Mouse (Mus musculus) lung, postnatal 4 days (tissue): ENCODE data around the gene Kndc1.
A peak's percentile ranks its signal among the peaks of the same experiment; 100 is the strongest.

Experiments
- DNase-seq, 2 experiments: peaks; one replicate each; pipeline ENCODE4 v3.0.0; 2021

Gene Kndc1

DNA sequence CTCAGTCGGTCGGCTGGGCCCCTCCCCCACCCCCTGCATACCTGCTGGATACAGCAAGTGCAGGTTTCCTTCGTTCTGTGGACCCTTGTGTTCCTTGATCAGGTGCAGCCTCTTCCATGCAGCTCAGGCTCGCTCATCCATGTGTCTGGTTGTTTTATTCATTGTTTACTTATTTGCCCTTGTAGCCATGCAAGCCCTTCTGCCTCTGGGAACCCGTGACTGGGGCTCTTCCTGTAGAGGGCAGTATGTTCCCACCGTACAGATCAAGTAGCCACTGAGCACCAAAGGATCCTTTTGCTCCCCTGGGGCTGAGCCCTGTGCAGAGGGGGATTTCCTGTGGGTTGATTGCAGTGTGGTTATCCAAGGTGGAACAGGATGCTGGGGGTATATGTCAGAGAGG lies 11.2 kb downstream of the Kndc1 start:
- DNase-seq: peak in 1 of 2 experiments; percentile 34

DNA sequence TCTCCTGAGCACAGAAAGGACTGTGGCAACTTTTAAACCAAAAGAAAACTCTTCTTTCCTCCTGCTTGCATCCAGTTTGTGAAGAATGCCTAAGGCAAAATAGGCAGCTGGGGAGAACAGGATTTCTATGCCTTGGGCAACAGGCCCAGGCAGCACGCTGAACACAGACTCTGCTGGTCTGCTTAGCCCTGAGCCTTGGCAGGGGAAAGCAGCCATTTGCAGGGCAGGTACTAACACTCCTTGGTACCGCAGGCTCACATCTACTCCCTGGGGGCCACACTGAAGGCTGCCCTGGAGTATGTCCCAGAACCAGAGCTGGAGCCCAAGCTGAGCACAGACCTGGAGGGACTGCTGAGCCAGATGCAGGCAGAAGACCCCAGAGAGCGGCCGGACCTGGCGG lies 13.7 kb downstream of the Kndc1 start:
- DNase-seq: no peak

DNA sequence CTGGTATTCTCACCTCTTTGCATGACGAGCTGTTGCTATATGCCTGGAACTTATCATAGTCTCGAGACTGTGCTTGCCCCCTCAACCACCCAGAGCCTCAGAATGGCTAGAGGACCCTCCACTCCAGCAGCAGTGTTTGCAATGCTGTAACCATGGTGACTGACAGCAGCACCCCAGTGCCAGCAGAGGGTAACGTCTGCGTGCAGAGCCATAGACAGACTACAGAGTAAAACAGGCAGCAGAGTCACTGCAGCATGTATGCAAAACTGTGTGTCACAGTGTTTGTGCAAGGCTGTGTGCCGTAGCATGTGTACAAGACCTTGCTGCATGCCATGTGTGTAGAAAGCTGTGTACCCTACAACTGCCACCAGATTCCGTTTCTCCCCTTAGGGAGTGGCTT lies 15.0 kb downstream of the Kndc1 start:
- DNase-seq: no peak

DNA sequence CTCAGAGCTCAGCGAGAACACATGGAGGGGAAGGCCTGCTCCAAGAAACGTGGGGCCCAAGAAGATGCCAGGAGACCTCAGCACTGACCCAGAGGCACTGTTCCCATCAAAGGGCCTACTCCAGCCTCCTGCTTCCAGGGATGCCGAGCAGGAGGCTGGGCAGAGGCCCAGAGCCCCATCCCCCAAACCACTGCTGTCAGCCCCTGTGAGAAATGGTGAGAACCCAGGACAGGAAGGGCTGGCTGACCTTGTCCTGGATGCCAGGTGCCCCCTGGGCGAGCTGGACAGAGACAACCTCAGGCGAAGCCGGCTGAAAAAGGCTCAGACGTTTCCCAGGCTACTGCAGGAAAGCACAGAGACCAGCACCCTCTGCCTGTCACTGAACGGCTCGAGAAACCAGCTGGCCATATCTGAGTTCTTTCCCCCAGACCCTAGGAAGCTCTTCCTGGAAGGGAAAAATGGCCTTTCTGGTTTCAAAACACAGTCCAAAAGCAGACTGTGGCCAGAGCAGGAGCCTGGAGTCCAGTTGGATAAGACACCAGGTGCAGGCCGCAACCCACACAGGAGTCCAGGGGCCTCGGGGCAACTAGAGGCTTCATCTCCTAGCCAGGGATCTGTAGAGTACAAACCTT lies 15.8 kb downstream of the Kndc1 start:
- DNase-seq: no peak

DNA sequence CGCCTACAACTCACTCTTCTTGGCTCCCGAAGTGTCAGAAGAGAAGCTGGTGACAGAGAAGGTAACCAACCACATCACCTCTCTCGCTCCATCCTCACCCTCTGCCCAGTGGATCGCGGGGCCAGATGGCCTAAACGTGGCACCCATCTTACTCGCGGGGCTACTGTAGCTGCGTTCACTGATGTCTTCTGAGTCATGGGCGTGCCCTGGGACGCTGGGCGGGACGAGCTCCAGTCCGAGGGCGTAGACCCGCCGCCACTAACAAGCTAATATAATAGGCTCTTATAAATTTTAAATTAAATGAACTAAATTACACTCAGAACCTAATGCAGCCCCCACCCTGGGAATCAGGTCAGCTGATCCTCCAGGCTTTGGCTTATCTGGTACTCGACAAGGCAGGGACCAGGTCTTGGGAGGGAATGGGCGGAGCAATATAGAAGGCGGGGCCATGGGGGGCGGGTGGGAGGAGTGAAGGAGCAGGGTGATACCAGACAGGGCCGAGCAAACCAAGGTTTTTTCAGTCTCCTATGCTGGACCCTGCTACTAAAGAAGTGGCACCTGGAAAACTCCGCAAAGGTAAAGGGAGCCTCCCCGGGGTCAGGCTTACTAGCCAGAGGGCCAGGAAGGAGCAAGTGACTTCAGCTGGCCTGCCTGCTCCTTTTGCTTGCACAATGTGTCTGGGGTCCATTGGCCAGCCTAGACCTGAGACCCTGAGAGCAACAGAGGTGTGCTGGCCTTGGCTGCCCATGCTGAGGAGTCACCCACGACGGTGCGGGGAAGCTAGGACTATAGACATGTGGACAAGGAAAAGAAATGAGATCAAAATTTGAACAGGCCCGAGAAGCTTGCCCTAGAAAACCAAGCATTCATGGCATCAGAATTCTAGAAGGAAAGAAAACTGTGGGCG lies 19.9 kb downstream of the Kndc1 start:
- DNase-seq: no peak

DNA sequence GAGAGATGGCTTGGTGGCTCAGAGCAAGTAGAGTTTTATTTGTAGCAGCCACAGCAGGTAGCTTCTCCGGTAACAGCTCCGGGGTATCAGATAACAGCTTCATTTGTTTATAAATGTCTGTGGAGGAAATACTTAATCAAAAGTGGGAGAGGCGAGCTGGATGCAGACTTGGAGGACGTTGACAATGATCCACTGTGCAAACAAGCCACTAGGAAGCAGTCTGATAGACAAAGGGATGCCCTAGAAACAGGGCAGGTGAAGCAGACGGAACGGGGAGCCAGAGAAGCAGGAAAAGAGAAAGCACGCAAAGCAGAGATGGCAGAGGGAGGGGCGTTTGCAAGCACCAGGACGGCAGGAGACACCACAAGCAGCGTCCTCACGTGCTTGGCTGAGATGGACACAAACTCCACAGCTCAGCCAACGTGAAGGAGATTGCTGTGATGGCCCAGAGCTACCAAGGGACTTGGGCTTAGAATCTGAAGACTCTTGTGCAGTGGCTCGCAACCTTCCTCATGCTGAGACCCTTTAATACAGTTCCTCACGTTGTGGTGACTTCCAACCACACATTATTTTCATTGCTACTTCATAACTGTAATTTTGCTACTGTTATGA lies 21.3 kb downstream of the Kndc1 start:
- no peak for DNase-seq

DNA sequence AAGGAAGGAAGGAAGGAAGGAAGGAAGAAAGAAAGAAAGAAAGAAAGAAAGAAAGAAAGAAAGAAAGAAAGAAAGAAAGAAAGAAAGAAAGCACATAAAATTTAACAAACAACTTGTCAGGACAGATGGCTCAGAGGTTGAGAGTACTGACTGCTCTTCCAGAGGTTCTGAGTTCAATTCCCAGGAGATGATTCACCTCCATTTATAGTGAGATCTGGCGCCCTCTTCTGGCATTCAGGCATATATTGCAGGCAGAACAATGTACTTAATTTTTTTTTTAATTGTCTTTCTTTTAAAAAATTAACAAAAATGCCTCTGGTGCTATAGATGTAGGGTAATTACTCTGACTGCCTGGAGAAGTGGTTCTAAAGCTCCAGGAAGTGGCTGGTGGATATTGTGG lies 21.8 kb downstream of the Kndc1 start:
- DNase-seq: no peak

DNA sequence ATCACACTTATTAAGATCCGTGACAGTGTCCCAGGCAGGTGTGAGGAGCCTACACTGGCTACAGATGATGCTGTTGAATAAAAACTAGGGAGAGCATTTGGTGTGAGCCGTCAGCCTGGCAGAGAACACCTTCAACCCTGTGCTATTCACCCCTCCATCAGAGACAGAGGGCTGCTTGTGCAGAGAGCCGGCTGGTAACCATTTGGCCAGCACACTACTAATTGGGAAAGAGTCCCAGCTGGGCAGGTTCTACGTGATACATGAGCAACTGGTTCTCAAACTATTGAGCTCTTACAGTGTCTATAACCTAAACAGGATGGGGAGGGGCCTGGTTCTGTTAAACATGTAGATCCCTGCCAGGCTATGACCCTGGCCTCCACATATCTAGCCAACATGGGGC lies 23.8 kb downstream of the Kndc1 start:
- DNase-seq: no peak

DNA sequence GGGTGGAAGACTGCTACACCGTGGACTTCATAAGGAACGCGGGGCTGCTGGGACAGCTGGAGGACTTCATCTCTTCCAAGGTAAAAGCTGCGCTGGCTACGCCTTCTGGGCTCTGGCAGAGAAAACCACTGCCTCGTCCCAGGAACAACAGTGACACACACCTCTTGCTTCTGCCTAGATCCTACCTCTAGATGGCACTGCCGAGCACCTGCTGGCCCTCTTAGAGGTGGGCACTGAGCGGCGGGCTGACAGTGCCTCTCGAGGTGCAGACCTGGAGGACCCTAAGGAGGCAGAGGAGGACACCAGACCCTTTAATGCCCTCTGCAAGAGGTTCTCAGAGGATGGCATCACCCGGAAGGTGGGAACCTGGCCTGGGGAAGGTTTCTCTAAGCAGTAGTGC lies 36.2 kb downstream of the Kndc1 start:
- peak in 1 of 2 experiments; percentile 43 for DNase-seq

DNA sequence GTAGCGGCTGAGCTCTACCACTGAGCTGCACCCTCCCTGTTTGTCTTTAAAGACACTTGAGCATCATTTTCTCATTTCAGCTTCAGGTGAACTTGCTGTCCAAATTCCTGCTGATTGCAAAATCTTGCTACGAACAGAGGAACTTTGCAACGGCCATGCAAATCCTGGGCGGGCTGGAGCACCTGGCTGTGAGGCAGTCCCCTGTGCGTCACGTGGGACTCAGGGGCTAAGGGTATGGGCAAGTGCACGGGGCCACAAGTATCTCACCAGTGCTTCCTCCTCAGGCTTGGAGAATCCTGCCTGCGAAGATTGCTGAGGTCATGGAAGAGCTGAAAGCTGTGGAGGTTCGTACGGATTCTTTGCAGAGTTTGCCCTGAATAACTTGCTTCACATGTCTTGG lies 42.2 kb downstream of the Kndc1 start:
- no peak for DNase-seq

DNA sequence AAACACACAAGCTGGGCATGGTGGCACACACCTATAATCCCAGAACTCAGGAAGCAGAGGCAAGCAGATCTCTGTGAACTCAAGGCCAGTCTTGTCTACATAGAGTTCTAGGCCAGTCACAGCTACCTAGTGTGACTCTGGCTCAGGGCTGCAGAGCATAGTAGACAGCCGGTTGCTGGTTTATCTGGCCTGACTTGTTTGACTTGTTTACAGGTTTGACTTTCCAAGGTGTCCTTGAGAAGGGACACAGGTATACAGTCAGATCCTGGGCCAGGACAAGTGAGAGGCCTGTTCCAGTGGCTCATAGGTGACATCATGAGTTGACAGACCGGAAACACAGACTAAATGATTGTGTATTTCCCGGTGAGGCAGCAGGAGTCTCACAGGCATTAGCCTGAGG lies 42.6 kb downstream of the Kndc1 start:
- DNase-seq: no peak

DNA sequence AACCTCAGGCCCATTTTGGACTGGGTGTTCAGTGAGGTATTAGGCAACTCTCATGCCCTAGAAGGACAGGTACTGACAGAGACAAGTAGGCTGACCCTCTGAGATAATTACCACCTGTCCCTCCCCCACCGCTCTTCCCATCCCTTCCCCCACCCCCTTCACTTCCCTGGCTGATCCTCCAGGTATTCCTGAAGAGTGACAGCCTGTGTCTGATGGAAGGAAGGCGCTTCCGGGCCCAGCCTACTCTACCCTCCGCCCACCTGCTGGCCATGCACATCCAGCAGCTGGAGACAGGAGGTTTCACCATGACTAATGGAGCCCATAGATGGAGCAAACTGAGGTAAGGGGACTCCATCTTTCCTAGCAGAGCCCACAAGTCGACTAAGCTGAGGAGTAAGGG lies 43.3 kb downstream of the Kndc1 start:
- DNase-seq: no peak

DNA sequence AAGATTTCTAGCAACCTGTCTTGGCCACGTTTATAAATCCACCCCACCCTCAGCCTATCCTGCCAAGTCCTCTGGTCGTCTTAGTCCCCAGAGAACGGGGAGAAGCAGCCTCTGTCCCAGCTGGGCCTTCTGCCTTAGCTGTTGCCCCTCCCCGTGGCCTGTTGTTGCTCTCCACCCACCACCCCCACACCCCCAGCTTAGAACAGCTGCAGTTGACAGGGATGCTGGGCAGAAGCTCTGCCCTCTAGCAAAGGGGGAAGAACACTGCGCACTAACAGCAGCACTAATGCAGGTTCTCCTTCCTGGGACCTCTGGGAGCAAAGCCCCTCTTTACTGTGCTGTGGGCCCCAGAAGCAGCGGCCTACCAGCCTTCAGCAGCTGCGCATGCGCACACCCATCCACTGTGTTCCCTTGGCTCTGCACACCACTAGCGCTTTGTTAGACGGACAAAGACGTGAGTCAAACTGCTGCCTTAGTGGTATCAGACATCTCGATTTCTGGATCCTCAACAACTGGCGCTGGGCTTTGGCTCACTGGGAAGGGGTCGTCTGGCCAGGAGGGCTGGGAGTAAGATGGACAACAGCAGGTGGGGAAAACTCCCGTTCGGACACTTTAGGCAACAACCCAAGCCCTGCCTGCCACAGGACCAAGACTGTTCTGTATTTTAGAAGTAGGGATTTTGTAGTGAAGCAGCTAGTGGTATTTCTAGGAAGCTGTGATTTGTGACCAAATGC lies 46.1 kb downstream of the Kndc1 start:
- peak in 1 of 2 experiments; percentile 17 for DNase-seq

DNA sequence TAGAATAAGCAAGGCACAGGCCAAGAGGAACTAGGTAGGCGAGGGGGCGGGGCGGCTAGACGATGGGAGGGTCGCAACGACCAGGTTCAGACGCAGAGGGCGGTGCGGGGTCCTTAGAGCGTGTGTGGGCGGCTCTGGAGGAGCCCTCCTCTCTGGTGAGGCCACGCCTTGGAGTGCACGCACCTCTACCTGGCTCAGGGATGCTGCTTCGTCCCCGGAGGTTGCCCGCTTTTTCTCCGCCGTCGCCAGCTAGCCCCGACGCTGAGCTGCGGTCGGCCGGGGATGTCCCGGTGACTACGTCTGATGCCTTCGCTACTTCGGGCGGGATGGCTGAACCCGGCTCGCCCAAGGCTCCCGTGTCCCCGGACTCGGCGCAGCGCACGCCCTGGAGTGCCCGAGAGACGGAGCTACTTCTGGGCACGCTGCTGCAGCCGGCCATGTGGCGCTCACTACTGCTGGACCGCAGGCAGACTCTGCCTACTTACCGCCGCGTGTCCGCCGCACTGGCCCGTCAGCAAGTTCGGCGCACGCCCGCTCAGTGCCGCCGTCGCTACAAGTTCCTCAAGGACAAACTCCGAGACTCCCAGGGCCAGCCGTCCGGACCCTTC lies 49.3 kb downstream of the Kndc1 start, which contains the start of gene Utf1:
TSS of gene Utf1 (plus strand) at position 116 of the 608 bp plus-strand sequence.
- peak; percentile 21 to 36 for DNase-seq

DNA sequence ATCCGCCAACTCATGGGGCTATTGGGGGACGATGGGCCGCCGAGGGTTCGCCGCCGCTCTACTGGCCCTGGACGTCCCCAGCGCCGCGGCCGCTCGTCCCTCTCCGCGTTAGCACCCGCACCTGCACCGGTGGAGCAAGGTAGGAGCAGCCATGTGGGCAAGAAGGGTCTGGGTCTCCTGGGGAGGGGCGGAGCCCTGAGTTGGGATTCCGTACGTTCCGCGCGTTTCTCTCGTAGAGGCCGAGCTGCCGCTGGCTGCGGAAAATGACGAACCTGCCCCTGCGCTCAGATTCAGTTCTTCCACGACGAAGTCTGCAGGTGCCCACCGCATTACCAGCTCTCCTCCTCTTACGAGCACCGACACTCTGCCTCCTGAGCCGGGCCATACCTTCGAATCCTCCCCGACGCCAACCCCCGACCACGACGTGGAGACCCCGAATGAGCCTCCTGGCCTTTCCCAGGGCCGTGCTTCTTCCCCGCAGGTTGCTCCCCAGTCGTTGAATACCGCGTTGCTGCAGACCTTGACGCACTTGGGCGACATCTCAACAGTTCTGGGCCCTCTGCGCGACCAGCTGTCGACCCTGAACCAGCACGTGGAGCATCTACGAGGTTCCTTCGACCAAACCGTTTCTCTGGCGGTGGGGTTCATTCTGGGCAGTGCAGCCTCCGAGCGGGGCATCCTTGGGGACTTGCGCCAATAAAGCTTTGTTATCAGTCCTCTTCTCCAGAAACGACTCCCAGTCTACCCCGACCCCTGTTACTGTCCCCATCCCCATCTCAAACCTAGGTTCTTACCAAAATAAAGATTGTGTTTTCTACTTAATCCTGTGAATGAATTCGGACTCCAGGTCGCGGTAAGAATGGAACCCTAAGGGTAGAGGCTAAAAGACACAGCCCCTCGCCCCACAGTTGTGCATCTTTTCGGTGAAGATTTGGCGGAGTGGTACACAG lies 50.1 kb downstream of the Kndc1 start:
- DNase-seq: no peak

DNA sequence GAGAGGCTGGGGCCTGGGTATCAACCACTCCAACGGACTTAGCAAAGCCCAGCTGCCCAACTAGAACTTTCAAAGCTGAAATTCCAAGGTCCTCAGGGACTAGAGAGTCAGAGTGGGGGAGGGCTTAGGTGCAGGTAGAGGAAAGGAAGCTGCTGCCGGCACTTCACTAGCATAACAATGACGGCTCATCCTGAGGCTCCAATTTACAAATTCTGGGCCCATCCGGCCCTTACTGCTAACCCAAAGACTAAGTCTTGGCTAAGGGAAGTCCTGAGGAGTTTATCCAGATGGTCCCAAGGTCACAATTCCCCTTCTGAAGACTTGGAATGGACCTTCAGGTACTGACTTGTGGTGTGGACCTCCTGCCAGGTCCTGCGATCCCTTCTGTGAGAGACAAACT lies 51.0 kb downstream of the Kndc1 start:
- DNase-seq: no peak

DNA sequence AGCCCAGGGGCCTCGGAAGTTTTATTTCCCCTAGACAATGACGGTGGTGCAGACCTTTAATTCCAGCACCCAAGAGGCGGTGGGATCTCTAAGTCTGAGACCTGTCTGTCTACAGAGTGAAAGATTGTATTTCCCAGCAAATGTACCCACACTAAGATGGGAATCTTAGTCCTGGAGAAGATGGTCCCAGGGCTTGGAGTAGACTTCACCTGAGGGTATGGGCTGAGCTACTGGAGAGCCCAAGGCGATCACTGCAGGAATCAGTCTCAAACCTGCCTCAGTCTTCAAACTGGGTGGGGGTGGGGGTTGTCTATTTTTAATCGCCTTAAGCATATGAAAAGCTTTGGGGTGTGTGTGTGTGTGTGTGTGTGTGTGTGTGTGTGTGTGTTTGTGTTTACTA lies 51.5 kb downstream of the Kndc1 start:
- no peak for DNase-seq

DNA sequence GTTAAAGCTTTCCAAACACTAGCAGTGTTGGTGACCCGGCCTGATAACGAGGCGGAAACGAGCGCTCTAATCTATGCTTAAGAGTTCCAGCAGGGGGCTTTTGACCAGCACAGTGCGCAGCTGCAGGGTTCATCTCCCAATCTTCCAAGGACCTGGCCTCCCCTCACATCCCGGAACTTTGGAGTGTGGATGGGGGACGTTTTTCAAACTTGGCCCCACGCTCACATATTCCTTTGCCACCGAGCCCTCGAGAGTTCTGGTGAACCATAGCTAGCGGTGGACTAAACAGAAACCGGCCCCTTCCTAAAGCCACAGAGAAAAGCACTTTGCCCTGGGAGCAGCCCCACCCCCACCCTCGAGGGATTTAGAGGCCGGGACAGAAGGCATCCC lies 55.4 kb downstream of the Kndc1 start:
- peak; percentile 60 to 71 for DNase-seq

DNA sequence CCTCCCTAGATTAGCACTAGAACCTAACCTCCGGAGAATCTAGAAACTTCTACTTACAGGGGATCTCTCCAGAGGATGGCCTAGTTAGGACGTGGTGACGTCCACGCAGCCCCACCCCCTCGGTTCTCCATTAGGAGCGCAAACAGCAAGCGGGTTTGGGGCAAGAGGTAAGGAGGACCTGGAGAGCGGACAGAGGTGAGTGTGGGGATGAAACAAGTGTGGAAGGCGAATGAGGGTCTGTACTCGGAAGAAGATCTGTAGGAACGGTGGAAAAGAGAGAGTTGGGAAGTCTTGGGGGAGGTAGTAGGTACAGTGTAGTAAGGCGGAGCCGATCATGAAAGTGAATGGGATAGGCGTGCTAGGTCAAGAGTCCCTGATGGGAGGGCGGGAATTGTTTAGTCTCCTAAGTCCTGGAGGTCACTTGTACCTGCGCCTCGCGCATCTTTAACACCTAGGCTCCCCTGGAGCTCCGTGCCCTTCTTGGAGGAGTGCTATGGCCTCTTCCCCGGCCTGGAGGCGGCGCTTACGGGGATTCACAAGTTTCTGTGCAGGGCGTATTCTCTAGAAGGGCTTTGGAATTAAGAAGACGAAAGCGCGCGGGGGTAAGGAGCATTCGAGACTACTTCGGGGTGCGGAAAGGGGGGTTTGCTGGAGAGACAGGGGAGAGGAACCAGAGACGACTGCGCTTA lies 55.9 kb downstream of the Kndc1 start:
- peak; percentile 38 to 47 for DNase-seq

DNA sequence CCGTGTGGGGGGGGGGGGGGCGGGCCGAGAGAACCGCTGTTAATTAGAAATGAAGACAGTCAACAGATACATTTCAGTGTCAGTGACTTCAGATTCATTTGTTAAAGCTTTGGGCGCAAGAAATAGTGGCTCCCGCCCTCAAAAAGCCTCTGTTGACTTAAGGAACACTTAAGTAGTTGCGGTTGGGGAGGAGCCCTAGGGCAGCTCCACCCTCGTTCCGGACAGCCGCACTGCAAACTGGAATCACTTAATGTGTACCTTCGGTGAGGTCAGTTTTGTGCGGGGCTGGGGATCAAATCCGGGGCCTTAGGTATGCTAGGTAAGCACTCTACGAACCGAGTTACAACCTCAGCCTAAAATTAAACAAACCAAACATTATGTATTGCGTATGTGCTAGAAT lies 56.6 kb downstream of the Kndc1 start:
- DNase-seq: peak; percentile 21 to 40
